Mouse (Mus musculus) thymus, postnatal 25 days (tissue): ENCODE measurements around the gene Ghdc.

ENCODE experiments used
- DNase-seq: peaks from one replicate; pipeline ENCODE4 v3.0.0; 2022

Gene Ghdc

GRCm38 (mm10) chr11:100781763-100782475, 11.2 kb upstream of the Ghdc start:
- no peak for DNase-seq

GRCm38 (mm10) chr11:100780247-100780646, 9.5 kb upstream of the Ghdc start:
- no peak for DNase-seq

GRCm38 (mm10) chr11:100778069-100778468, 7.3 kb upstream of the Ghdc start:
- no peak for DNase-seq

GRCm38 (mm10) chr11:100775921-100776320, 5.2 kb upstream of the Ghdc start:
- no peak for DNase-seq

- no peak for DNase-seq
Observed at GRCm38 (mm10) chr11:100774261-100774660, 3.5 kb upstream of the Ghdc start.

GRCm38 (mm10) chr11:100769980-100770379, 777 bp downstream of the Ghdc start:
- DNase-seq = no peak

GRCm38 (mm10) chr11:100767871-100768270, 2.9 kb downstream of the Ghdc start:
- DNase-seq = no peak

- DNase-seq = no peak
Observed at GRCm38 (mm10) chr11:100766726-100767125, 4.0 kb downstream of the Ghdc start.

GRCm38 (mm10) chr11:100762831-100763230, 7.9 kb downstream of the Ghdc start, which contains the start of gene Hcrt:
TSS of gene Hcrt (minus strand) at chr11:100762931.
- no peak for DNase-seq

- peak; percentile 82 for DNase-seq
Observed at GRCm38 (mm10) chr11:100761547-100762045, 9.2 kb downstream of the Ghdc start.

GRCm38 (mm10) chr11:100759611-100760233, 11.0 kb downstream of the Ghdc start, which contains the start of gene Kcnh4:
TSS of gene Kcnh4 (minus strand) at chr11:100759942.
- DNase-seq = peak; percentile 78

- DNase-seq = peak; percentile 54
Observed at GRCm38 (mm10) chr11:100758707-100759610, 11.8 kb downstream of the Ghdc start.

GRCm38 (mm10) chr11:100757566-100757965, 13.2 kb downstream of the Ghdc start:
- DNase-seq = no peak

- DNase-seq = no peak
Observed at GRCm38 (mm10) chr11:100756476-100756875, 14.3 kb downstream of the Ghdc start.

GRCm38 (mm10) chr11:100754693-100755057, 16.1 kb downstream of the Ghdc start:
- no peak for DNase-seq

- DNase-seq = no peak
Observed at GRCm38 (mm10) chr11:100754021-100754692, 16.6 kb downstream of the Ghdc start.

- DNase-seq = no peak
Observed at GRCm38 (mm10) chr11:100752294-100752693, 18.5 kb downstream of the Ghdc start.

GRCm38 (mm10) chr11:100750127-100750526, 20.6 kb downstream of the Ghdc start:
- DNase-seq = no peak

GRCm38 (mm10) chr11:100749469-100749868, 21.3 kb downstream of the Ghdc start:
- DNase-seq = no peak

- DNase-seq = no peak
Observed at GRCm38 (mm10) chr11:100748620-100749019, 22.1 kb downstream of the Ghdc start.

GRCm38 (mm10) chr11:100747114-100747513, 23.6 kb downstream of the Ghdc start:
- no peak for DNase-seq

- no peak for DNase-seq
Observed at GRCm38 (mm10) chr11:100746546-100746945, 24.2 kb downstream of the Ghdc start.

GRCm38 (mm10) chr11:100745085-100745484, 25.7 kb downstream of the Ghdc start:
- DNase-seq = peak; percentile 67
